Comparison of ENCODE assay signal across 19 mouse cellular contexts in the genomic region with DNA sequence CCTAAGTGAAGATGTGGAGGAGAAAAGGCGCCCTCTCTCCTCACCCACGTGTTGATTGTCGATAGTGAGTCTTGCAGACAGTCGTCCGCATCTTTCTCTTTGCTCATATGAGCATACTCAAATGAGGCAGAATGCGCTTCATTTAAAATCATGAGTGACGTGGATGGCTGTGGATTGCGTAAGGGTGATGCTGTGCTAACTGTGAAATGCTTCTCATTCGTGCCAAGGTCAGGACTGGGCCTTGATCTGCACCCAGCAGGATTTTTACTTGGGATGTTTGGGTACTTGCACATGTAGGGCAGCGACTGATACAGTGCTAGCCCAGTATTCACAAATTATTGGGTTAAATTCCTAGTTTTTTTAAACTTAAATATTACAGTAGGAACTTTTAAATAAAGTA. TPM values are rescaled to one million over a fixed set of nuclear protein-coding genes. Genes with fewer than 3 reads are reported as not detected.
"Had no signal": no experiment of that assay in that cellular context is flagged by ENCODE, and none has a peak within 500 bp of the region (broad histone marks: within the 10 kb centered on the region; RNA-seq: fewer than 3 reads in every experiment).

No protein-coding gene starts in this region.

- DNase-seq: kidney, adult 18-20 months; kidney, postnatal 25 days; layer of hippocampus, postnatal 36 days; lung, adult 18-20 months; lung, postnatal 10 days; lung, postnatal 36 days; retina, postnatal 1 day; right cerebral cortex, postnatal 25 days; spleen, adult 18-20 months had no signal

RNA-seq across cellular contexts. Expression of gene Ttc29, which starts 56.2 kb away (rescaled TPM):
- total RNA-seq: layer of hippocampus, adult 2 months; layer of hippocampus, postnatal 36 days; neutrophil, adult 5-6 weeks had no signal
- polyA plus RNA-seq: kidney, embryonic 14.5 days; large intestine, adult 2 months; limb, embryonic 11.5 days; liver, embryonic 12.5 days; liver, embryonic 15.5 days; midbrain, embryonic 10.5 days; myocyte; neural tube, embryonic 13.5 days had no signal
